Mouse (Mus musculus) right cerebral cortex, postnatal 36 days (tissue): ENCODE measurements around the gene Gda.

Experiments used
- DNase-seq, 2 experiments: peaks; one replicate each; pipeline ENCODE4 v3.0.0; 2022; ENCODE audit warnings: low spot score in 2 of 2, mixed read lengths in 1 of 2

Gda gene

GRCm38 (mm10) chr19:21373073-21373755, 100.0 kb downstream of the Gda start:
- no peak for DNase-seq

DNA sequence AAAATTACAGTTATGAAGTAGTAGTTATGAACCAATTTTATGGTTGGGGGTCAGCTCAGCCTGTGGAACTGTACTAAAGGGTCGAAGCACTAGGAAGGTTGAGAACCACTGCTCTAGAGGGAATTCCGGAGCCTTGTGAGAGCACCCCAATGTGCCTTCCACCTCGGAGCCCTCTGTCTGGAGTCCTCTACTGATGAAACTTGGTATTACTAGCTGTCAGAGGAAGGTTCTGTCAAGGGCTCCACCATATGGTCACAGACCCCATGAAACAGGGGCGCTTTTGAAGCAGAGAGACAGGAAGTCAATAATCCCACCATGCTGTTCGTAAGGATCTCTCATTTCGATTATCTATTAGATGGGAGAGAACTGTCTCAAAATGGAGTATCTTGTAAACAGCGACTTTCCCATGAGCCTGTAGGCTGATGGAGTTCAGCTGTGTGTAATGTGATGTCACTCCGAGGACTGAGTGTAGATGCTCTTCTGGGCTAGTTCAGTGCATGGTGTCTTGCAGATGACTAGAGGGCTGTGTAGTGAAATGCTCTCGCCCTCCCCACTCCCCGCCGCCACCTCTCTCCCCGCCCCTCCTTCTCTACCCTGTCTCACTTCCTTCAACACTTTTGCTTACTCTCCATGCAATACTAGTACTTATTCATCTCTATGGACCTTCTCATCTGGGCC, 100.7 kb downstream of the Gda start:
- no peak for DNase-seq

- DNase-seq = no peak
Observed at GRCm38 (mm10) chr19:21371337-21371736, 101.9 kb downstream of the Gda start.

GRCm38 (mm10) chr19:21370782-21371181, 102.5 kb downstream of the Gda start:
- no peak for DNase-seq

- DNase-seq = no peak
Observed at GRCm38 (mm10) chr19:21369175-21369574, 104.1 kb downstream of the Gda start.

DNA sequence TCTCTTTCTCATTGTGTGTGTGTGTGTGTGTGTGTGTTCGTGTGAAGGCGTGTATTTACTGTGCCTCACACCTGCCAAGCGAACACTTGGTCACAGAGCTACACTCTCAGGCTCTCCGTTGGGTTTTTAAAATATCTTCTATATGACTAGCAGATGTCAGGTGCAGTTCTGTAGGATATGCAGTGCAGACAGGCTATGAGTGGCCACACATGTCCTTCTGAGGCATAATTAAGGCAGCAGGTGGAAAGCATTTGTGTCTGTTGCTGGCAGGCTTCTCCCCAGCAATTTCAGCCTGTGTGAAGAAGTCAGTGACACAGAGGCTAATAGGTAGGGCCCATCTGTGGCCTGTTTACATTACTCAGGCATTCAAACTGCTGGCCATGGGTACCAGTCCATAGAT, 104.7 kb downstream of the Gda start:
- no peak for DNase-seq

GRCm38 (mm10) chr19:21357792-21358191, 115.5 kb downstream of the Gda start:
- no peak for DNase-seq

DNA sequence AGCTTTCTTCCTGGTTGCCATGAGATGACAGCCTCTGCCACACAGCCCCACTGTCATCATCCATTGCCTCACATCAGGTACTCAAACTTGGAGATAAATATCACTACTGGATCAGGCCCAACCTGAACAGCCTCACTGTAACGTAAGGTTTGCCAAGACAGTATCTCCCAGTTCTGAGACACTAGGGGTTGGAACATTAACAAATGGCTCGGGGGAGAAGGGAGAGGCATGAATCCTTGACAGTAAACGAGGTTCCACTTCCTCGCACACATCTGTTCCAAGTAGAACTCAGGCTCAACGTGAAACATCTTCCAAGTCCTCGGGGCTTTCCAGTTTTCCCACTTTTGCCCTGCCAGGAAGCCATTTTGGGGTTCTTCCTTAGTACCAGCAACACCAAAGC, 123.6 kb downstream of the Gda start:
- DNase-seq = no peak

GRCm38 (mm10) chr19:21346646-21347045, 126.6 kb downstream of the Gda start:
- DNase-seq = no peak
